Mouse (Mus musculus) stomach, postnatal 0 days (tissue): ENCODE results near the gene Rcan1.

ENCODE experiments used
- CTCF ChIP-seq: IDR thresholded peaks from 2 replicates; pipeline ENCODE4 v1.5.1; 2016; ENCODE audit warnings: antibody characterized with exemption, low read depth, mild to moderate bottlenecking, moderate library complexity
- EP300 ChIP-seq: optimal IDR thresholded peaks from 2 replicates; pipeline ENCODE3; 2016; ENCODE audit warnings: antibody characterized with exemption

GRCm38 (mm10) chr16:92381092-92381491, 89.6 kb downstream of the Rcan1 start:
- no peak for TF ChIP-seq CTCF
- TF ChIP-seq EP300: no peak
